ENCODE assay signal across 21 mouse cellular contexts in the genomic region with DNA sequence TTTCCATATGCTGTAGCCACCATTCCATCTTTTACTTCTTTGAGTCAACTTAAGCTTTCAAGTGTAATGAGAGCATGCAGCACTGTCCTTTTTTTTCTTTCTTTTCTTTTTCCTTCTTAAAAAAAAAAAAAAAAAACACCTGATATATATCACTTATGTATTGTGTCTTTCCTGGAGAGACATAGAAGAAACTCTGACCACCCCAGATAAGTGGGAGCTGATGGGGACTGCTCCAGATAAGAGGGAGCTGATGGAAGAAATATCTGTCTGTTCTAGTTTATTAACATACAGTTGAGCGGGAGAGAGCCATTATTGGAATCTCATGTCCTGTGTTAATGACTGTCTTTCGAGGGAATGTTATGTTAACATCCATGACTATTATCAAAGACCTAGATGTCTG. TPM values are rescaled to one million over a fixed set of nuclear protein-coding genes. Genes with fewer than 3 reads are reported as not detected.
DNase-seq lines count a peak whose midpoint lies in the region; ATAC-seq and TF ChIP-seq lines count a peak whose summit lies in the region.
"Had no signal": no experiment of that assay in that cellular context is flagged by ENCODE, and none has a peak within 500 bp of the region (broad histone marks: within the 10 kb centered on the region; RNA-seq: fewer than 3 reads in every experiment).

No protein-coding gene starts in this region.

- H3K9me3 ChIP-seq in midbrain, embryonic 11.5 days (ENCODE audit: control insufficient read depth, low read length): no peaks in the 10 kb centered on the region
- no peaks in the 10 kb centered on the region for H3K9me3 ChIP-seq in midbrain, postnatal 0 days (ENCODE audit: low read length)
- H3K9me3 ChIP-seq in MEL (replicated peaks; ENCODE audit: insufficient read depth, low read length): no peaks in the 10 kb centered on the region
- H3K9me3 ChIP-seq: G1E had no signal

- H3K4me1 ChIP-seq in midbrain, embryonic 11.5 days (ENCODE audit: control insufficient read depth, insufficient read depth, low read length): no peaks in the 10 kb centered on the region
- no peaks in the 10 kb centered on the region for H3K4me1 ChIP-seq in midbrain, postnatal 0 days (ENCODE audit: insufficient read depth, low read length)
- H3K4me1 ChIP-seq in MEL (ENCODE audit: control insufficient read depth in 1 of 2, insufficient read depth in 2 of 2, low read length in 2 of 2): peaks cover 3 to 6% of the 10 kb centered on the region in 2 experiments; a peak in 3 of 4 replicates

- no peak overlapping the region for H3K4me2 ChIP-seq in midbrain, embryonic 11.5 days
- no peak overlapping the region for H3K4me2 ChIP-seq in midbrain, postnatal 0 days (ENCODE audit: low read depth, low read length, poor library complexity, severe bottlenecking)

- TF ChIP-seq CTCF in midbrain, postnatal 0 days (IDR thresholded peaks at IDR 0.05): no peak
- no peak for TF ChIP-seq CTCF in MEL (IDR thresholded peaks at IDR 0.05 in 2 of 3, conservative IDR thresholded peaks at IDR 0.05 in 1 of 3; ENCODE audit: control insufficient read depth in 1 of 3, insufficient read depth in 1 of 3, low read depth in 2 of 3, low read length in 3 of 3, poor library complexity in 1 of 3, severe bottlenecking in 1 of 3)

- peaks cover 2% of the 10 kb centered on the region; the same call in 1 of the 2 replicates for H3K36me3 ChIP-seq in midbrain, embryonic 11.5 days (ENCODE audit: control insufficient read depth, insufficient read depth, low read length)
- peaks cover 5% of the 10 kb centered on the region; the same call in 1 of the 2 replicates for H3K36me3 ChIP-seq in midbrain, postnatal 0 days (ENCODE audit: insufficient read depth, low read length)
- peaks cover 0 to 11% of the 10 kb centered on the region in 2 experiments; a peak in 2 of 4 replicates for H3K36me3 ChIP-seq in MEL (ENCODE audit: control insufficient read depth in 1 of 2, insufficient read depth in 2 of 2, low read length in 2 of 2)

- TF ChIP-seq POLR2A in MEL (IDR thresholded peaks at IDR 0.05; ENCODE audit: control insufficient read depth in 1 of 2, insufficient read depth in 1 of 2, low read depth in 1 of 2, low read length in 2 of 2, poor library complexity in 1 of 2): no peak

- H3K4me3 ChIP-seq in midbrain, embryonic 11.5 days (ENCODE audit: low read depth, low read length): no peak overlapping the region
- H3K4me3 ChIP-seq in midbrain, postnatal 0 days (ENCODE audit: low read depth, low read length): no peak overlapping the region
- no peak overlapping the region for H3K4me3 ChIP-seq in MEL (ENCODE audit: control insufficient read depth in 1 of 2, insufficient read depth in 1 of 2, low read depth in 2 of 2, low read length in 2 of 2)

- H3K9ac ChIP-seq in midbrain, embryonic 11.5 days (ENCODE audit: low read length): no peak overlapping the region
- H3K9ac ChIP-seq in midbrain, postnatal 0 days (replicated peaks; ENCODE audit: low read length, poor library complexity, severe bottlenecking): no peak overlapping the region
- no peak overlapping the region for H3K9ac ChIP-seq in MEL (ENCODE audit: control insufficient read depth, low read depth, low read length, poor library complexity, severe bottlenecking)

- H3K79me2 ChIP-seq in MEL (ENCODE audit: control insufficient read depth, insufficient read depth, low read length, poor library complexity): no peaks in the 10 kb centered on the region

- no peak overlapping the region for H3K27ac ChIP-seq in midbrain, embryonic 11.5 days (ENCODE audit: low read depth, low read length)
- H3K27ac ChIP-seq in midbrain, postnatal 0 days (ENCODE audit: low read depth, low read length): no peak overlapping the region
- H3K27ac ChIP-seq in MEL (ENCODE audit: control insufficient read depth, low read depth, low read length): peak overlapping the region; percentile 28; the same call in 1 of the 2 replicates

- DNase-seq in heart, adult 11 months: peak; percentile 19
- DNase-seq in heart, adult 18-20 months: no peak
- peak; percentile 12 for DNase-seq in midbrain, embryonic 11.5 days (ENCODE audit: low spot score, missing footprints)
- DNase-seq in midbrain, postnatal 0 days (ENCODE audit: low spot score): no peak
- no peak for DNase-seq in MEL (ENCODE audit: low read depth, low spot score)
- DNase-seq in adrenal gland, postnatal 10 days: no peak
- DNase-seq: adrenal gland, adult 8-10 months; adrenal gland, postnatal 14 days; adrenal gland, postnatal 25 days; adrenal gland, postnatal 36 days; B cell, adult 2 months; cerebellum, adult 11 months; cerebellum, adult 11-12 months; cerebellum, adult 18-20 months; cerebellum, adult 2 months; cerebellum, adult 8-10 months had no signal

- TF ChIP-seq RAD21 in MEL (IDR thresholded peaks at IDR 0.05; ENCODE audit: low read depth, low read length): no peak

- 93% methylated on average over 2 of the region's 2 CpGs for WGBS in midbrain, embryonic 11.5 days
- 95% methylated on average over 2 of the region's 2 CpGs for whole genome bisulfite sequencing in midbrain, postnatal 0 days

- no peak for ATAC-seq in midbrain, embryonic 11.5 days (ENCODE audit: low FRiP score)
- ATAC-seq in midbrain, postnatal 0 days (ENCODE audit: low FRiP score): no peak
- ATAC-seq: activated CD4-positive, CD25-positive, alpha-beta regulatory T cell, adult 4 months; CD4-positive, CD25-positive, alpha-beta regulatory T cell, adult 4 months; Patski had no signal

- peak in 1 of 2 experiments; percentile 47; a peak in 3 of 4 replicates for TF ChIP-seq EP300 in MEL (IDR thresholded peaks at IDR 0.05; ENCODE audit: low read depth in 1 of 2, low read length in 2 of 2)

- no peaks in the 10 kb centered on the region for H3K27me3 ChIP-seq in midbrain, embryonic 11.5 days (ENCODE audit: control insufficient read depth, insufficient read depth, low read length)
- H3K27me3 ChIP-seq in midbrain, postnatal 0 days (ENCODE audit: insufficient read depth, low read length): no peaks in the 10 kb centered on the region
- no peaks in the 10 kb centered on the region for H3K27me3 ChIP-seq in MEL (ENCODE audit: control insufficient read depth in 1 of 2, insufficient read depth in 2 of 2, low read length in 2 of 2)
- H3K27me3 ChIP-seq: CH12.LX, Patski had no signal

TF ChIP-seq in MEL, 35 proteins besides CTCF, POLR2A, EP300 and RAD21:
- TF ChIP-seq UBTF (IDR thresholded peaks at IDR 0.05; ENCODE audit: borderline replicate concordance, insufficient read depth, low read depth, low read length) (no peak), ZNF384 (IDR thresholded peaks at IDR 0.05; ENCODE audit: low read depth, low read length) (peak; percentile 95), USF2 (IDR thresholded peaks at IDR 0.05; ENCODE audit: borderline replicate concordance in 1 of 2, insufficient read depth in 1 of 2, low read depth in 1 of 2, low read length in 2 of 2) (no peak), POLR2AphosphoS2 (IDR thresholded peaks at IDR 0.05; ENCODE audit: low read length) (no peak), TAL1 (IDR thresholded peaks at IDR 0.05; ENCODE audit: low read length) (no peak), ETS1 (IDR thresholded peaks at IDR 0.05; ENCODE audit: low read depth, low read length) (peak; percentile 40; the same call in 1 of the 2 replicates), NELFE (IDR thresholded peaks at IDR 0.05; ENCODE audit: low read depth, low read length) (no peak), GATA1 (IDR thresholded peaks at IDR 0.05; ENCODE audit: low read depth, low read length) (peak; percentile 72), TCF12 (IDR thresholded peaks at IDR 0.05; ENCODE audit: low read depth, low read length) (peak; percentile 72), BHLHE40 (IDR thresholded peaks at IDR 0.05; ENCODE audit: borderline replicate concordance, low read depth, low read length) (no peak)
TF ChIP-seq in MEL: peak in this region for 4.

RNA-seq across cellular contexts. Expression of a gene that starts 13.8 kb away (rescaled TPM):
- 1 to 10 TPM; 3.5 to 3.8 TPM for total RNA-seq in heart, adult 18-20 months (2021)
- polyA plus RNA-seq in midbrain, embryonic 11.5 days (2014; fragmentation: Nextera tagmentation; extraction: Ambion mirVana): 10.6 and 11.2 TPM in 2 replicates
- total RNA-seq in midbrain, postnatal 0 days (2014; rRNA removed): 15.4 and 17.2 TPM in 2 replicates
- polyA plus RNA-seq in midbrain, postnatal 0 days (2015; fragmentation: Nextera tagmentation; extraction: Ambion mirVana): 12.6 and 12.9 TPM in 2 replicates
- total RNA-seq in MEL (2012; rRNA removed): 2.6 and 3.0 TPM in 2 replicates
- polyA plus RNA-seq in MEL (2012; ENCODE audit: insufficient read depth in 1 of 2, insufficient read length in 2 of 2, low read depth in 1 of 2, low replicate concordance in 2 of 2, missing spikeins in 1 of 2): 1 to 10 TPM in 1 of 2 experiments, not detected in 1; 2.1 TPM
- total RNA-seq in adrenal gland, postnatal 10 days (2021): 1 to 10 TPM; 5.2 to 7.8 TPM

RNA-seq across cellular contexts. Expression of a gene that starts 16.9 kb away (rescaled TPM):
- 10 to 100 TPM; 18.0 to 20.3 TPM for total RNA-seq in heart, adult 18-20 months (2021)
- 73.1 and 81.9 TPM in 2 replicates for polyA plus RNA-seq in midbrain, embryonic 11.5 days (2014; fragmentation: Nextera tagmentation; extraction: Ambion mirVana)
- total RNA-seq in midbrain, postnatal 0 days (2014; rRNA removed): 42.5 and 46.6 TPM in 2 replicates
- 40.1 and 45.8 TPM in 2 replicates for polyA plus RNA-seq in midbrain, postnatal 0 days (2015; fragmentation: Nextera tagmentation; extraction: Ambion mirVana)
- 13.3 and 15.8 TPM in 2 replicates for total RNA-seq in MEL (2012; rRNA removed)
- polyA plus RNA-seq in MEL (2012; ENCODE audit: insufficient read depth in 1 of 2, insufficient read length in 2 of 2, low read depth in 1 of 2, low replicate concordance in 2 of 2, missing spikeins in 1 of 2): 10 to 100 TPM in 1 of 2 experiments, not detected in 1; 18.1 TPM
- total RNA-seq in adrenal gland, postnatal 10 days (2021): 10 to 100 TPM; 22.3 to 23.7 TPM

Comparison
In these comparisons a context has a peak if more than half of its experiments do, and no peak if none do; other contexts are left out.
1. DNase-seq: peak in heart, adult 11 months (single experiment) and midbrain, embryonic 11.5 days (single experiment); none in heart, adult 18-20 months (0 of 2), midbrain, postnatal 0 days (single experiment), MEL (single experiment) and adrenal gland, postnatal 10 days (single experiment).